Mouse (Mus musculus): ENCODE results near the gene Treh.

Gene Treh

GRCm38 (mm10) chr9:44715705-44716362 is 42.8 kb downstream of the Treh start:
- DNase-seq (ENCODE audit: low spot score), result no peak

DNA sequence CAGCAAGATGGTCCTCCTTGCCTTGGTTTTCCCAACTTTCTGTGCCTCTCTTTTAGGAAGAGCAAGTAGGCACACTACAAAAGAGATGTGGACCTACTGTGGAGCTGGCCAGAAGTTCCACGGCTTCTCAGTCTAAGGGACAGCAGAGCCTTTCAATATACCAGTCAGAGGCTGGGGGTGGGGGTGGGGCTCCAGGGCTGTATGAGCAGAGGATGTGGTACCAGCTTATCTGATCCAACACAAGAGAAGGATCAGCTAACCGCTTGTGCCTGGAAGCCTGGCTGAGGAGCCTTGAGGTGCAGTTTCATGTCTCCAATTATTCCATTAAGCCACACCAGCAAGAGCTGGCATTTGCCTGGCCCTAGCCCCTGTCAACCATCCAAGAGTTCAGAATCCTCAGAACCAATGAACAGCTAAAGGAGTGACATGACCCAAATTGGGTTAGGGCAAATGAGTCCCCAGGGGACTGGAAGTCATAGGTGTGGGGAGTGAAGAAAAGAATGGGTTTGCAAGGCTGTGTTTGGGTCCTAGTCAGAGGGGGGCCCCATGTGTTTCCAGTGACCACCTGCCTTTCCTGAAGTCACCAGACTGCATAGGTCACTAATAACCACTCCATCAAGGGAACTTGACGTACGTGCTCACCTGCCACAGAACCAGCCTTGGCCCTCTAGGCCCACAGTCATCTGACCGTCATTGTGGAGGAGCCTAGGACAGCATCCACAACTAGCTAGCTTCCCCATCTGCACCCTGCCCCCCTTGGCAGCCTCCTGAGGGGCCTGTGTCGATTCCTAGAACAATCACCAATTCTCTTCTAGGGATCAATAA is 44.2 kb downstream of the Treh start:
- DNase-seq (ENCODE audit: low spot score), result no peak

GRCm38 (mm10) chr9:44717822-44718242 is 44.8 kb downstream of the Treh start:
- no peak for DNase-seq (ENCODE audit: low spot score)

DNA sequence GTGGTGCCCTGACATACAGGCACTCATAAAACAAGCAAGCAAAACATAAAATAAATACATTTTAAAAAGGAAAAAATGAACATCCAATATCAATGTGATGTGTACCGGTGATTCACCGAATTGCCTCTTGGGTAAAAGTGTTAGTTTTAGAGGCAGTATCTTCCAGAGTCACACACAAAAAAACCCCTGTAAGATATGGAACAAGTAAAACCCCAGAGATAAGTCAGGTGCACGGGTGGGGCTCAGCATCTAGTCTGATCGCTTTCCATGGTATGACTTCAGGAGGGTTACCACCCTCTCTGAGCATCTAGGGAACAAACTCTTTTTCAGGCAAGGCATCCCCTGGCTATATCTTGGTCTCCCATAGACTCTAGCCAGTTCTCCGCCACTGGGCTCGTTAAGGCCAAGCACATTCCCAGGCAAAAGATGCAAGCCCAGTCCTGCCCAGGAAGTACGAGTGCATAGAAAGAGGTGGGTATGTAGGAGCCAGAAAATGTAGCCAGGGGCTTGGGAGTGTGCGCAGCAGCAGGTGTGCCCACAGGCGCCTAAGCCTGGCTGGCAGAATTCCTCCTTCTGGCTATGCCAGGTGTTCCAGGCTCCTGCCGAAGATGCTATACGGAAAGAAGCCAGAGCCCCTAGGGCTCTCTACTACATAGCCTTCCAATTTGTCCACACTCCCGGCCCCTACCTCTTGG is 46.1 kb downstream of the Treh start:
- no peak for DNase-seq (ENCODE audit: low spot score)

DNA sequence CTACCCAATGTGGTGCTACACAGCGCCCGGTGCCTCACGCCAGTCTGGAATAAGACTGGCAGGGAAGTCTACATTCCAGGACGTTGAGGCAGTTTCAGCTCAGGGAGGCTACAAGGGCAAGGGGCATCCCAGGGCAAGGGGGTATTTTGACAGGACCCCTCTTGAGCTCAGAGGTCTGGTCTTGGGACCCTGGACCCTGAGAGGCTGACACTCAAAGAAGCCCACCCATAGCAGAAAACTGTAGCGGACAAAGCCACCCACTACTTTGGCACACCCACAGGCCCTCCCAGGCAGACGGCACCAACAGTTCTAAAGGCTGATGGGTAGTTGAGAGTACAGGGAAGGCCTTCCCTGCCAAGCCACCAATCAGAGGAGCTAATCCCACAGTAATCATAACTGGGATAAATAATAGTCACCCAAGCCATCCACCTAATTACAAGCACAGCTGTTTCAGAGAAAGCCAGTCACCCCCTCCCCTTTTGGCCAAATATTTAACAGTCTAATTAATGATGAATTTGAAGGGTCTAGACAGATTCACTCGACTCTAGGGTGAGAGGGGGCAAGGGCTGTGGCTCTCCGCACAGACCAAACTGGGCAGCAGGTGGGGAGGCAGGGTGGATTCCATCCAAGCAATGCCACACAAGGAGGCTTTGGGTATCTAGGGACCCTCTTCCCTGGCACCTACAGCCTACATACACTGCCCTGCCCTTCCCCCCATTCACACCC is 46.8 kb downstream of the Treh start:
- DNase-seq (ENCODE audit: low spot score), result no peak

DNA sequence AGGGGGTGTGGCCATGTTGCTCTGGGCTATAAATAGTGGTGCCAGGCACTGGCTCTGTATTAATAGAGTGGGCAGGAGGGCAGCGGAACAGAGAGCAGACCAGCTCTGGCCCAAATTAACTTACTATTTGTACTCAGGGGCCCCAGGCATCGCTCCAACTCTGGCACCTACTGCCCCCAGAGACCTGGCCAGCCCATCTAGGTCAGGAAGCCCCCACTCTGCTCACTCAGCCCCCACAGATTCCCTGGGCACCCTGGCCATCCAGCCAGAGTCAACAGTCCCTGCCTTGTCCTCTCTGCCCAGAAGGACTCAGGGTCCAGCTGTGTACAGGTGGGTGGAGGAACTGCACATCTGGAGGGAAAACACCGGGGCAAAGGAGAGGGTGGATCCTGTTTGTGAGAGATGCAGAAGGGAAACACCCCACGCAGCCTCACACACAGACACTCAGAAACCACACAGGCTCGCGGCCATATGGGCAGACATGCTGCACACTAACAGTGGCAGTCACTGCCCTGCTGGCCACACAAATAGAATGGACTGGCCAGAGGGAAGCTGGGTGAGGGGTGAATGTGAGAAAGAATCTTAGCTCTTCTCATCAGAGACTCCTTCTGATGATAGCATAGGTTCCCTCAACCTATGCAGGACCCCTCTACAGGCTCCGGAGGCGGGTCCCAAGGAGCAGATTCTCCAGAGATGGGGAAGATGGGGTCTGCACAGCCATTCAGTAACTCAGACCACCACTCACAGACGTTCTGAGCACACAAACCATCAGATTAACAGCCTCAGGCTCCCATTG is 47.5 kb downstream of the Treh start:
- no peak for DNase-seq (ENCODE audit: low spot score)

GRCm38 (mm10) chr9:44721154-44721876 is 48.3 kb downstream of the Treh start:
- DNase-seq (ENCODE audit: low spot score), result peak; percentile 42

GRCm38 (mm10) chr9:44721877-44722186 is 48.8 kb downstream of the Treh start:
- DNase-seq (ENCODE audit: low spot score), result no peak

DNA sequence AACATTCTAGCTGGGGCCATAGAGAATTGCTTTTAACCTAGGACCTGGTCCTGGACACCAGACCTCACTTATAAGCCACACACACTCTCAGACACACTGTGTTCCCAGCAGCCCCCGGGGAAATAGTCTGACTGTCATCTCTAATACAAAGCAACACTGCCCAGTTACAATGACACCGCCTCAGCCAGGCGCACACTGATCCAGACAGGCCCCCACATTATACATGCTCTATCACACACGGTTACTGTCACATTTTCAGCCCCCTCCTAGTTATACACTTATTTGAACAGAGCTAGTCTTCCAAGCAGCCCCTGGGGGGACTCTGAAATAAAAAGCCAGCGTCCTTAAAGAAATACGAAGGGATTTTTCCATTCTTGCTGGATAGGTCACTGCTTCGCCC is 49.5 kb downstream of the Treh start:
- DNase-seq (ENCODE audit: low spot score), result no peak

DNA sequence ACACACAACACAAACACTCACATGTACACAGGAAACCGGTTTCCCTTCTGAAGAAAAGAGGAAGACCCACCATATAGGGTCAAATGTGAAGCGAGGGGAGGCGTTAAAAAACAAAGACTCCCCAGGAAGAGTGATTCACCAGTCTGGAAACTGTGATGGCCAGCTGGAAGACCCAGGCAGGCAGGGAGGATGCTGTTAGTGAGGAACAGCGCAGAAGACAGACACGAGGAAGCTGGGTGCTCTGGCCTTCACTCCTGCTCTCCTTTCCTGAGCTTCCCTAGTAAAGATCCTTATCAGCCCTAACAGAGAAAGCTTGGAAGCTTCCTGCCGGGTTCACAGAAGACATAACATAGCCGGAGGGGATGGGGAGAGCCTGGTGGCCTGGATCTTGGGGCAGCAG is 50.0 kb downstream of the Treh start:
- no peak for DNase-seq (ENCODE audit: low spot score)

DNA sequence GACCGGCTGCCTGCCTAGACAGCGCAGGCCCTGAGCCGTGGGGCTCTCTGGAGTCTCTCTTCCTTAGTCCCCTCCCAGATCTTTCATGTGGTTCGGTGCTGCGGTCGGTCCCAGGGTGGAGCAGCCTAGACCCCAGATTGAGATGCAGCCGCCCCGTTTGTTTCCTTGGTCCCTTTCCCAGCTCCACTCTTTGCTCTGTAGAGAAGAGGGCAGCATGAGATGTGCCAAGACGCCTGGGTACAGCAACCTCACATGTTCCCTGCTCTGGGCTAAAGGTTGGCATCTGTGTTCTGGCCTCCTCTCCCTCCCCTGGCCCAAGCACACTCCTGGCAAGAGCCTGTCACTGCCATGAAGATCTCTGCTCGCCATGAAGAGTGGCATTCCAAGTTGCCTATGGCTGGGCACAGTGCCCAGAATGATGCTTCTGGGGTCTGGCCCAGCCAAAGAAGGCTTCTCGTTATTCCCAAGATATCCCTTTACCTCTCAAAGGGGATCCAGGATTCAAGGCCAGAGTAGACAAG is 50.5 kb downstream of the Treh start:
- no peak for DNase-seq (ENCODE audit: low spot score)

- no peak for DNase-seq (ENCODE audit: low spot score)
Observed at GRCm38 (mm10) chr9:44724223-44724622, 51.2 kb downstream of the Treh start.

- DNase-seq (ENCODE audit: low spot score), result no peak
Observed at GRCm38 (mm10) chr9:44724665-44725064, 51.6 kb downstream of the Treh start.

GRCm38 (mm10) chr9:44726431-44727146 is 53.6 kb downstream of the Treh start:
- DNase-seq (ENCODE audit: low spot score), result no peak

DNA sequence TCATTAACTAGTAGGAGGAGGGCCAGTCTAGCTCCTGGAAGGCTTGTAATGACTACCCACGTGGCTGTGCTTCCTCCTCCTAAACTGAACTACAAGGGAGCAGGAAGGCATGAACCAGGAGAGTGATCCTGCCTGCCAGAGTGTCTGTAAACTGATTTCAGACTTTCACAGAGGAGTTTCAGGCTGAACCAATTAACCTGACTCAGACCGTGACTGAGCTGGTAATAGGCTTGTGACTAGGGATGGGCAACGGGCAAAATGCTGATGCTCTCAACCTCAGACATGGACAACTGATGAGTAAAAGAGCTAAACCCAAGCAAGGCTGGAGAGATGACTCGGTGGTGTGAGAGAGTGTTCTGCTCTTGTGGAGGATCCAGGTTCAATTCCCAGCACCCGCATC is 54.4 kb downstream of the Treh start:
- no peak for DNase-seq (ENCODE audit: low spot score)

- DNase-seq (ENCODE audit: low spot score), result no peak
Observed at GRCm38 (mm10) chr9:44732130-44732549, 59.1 kb downstream of the Treh start.

GRCm38 (mm10) chr9:44732921-44733530 is 60.0 kb downstream of the Treh start:
- no peak for DNase-seq (ENCODE audit: low spot score)

DNA sequence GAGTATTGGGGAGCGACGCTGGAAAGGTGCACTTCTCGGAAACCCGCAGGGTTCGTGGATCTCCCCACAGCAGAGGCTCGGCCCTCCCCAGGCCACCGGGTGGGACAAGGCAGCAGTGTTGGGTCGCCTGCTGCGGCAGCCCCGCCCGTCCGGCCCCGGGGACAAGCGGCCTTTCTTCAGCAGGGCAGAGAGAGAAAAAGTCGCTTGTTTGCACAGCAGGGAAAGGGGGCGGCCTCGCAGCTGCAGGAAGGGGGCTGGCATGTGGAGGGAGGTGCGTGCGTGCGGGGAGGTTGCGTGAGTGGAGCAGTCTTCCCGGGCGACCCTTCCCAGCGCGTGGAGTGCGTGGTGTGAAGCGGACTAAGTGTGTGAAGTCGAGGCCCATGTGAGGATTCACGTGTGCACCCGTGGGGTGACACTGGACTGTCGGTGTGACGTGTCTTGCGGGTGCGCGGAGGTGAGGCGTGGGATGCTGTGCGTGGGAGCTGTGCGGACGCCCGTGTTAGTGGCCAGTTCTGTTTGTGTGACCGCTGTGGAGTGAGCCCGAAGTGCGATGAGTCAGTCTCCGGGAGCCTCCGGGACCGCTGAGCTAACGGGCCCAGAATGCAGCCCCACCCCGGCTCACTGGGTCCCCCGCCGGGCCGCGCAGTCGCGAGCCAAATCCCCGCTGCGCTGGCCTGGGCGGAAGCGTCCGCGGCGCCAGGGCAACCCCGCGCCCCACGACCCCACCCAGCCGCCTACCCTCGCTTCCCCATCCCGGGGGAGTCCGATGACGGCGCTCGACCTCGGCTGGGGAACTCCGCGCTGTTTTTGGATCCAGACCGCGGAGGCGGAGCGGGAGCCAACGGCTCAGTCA is 60.9 kb downstream of the Treh start:
- no peak for DNase-seq (ENCODE audit: low spot score)

All from c-Kit-positive CD71-positive TER-119-positive erythroid progenitor cells, embryonic 14.5 days (primary cell).